Mouse (Mus musculus) CH12.LX (cell line): ENCODE data around the gene Sf3b1.

Experiments used
- E2F4 ChIP-seq: IDR thresholded peaks from 2 replicates; pipeline ENCODE4 v1.6.1; 2011; ENCODE audit warnings: low read depth, low read length, improper control_type of control experiment; ENCODE audit not compliant: insufficient replicate concordance
- MAFK ChIP-seq: IDR thresholded peaks from 2 replicates; pipeline ENCODE4 v1.6.1; 2011; ENCODE audit warnings: low read length, improper control_type of control experiment; ENCODE audit not compliant: insufficient replicate concordance
- MXI1 ChIP-seq: IDR thresholded peaks from 2 replicates; pipeline ENCODE4 v1.6.1; 2011; ENCODE audit warnings: mild to moderate bottlenecking, low read depth, low read length, improper control_type of control experiment
- RAD21 ChIP-seq: IDR thresholded peaks from 2 replicates; pipeline ENCODE4 v1.6.1; 2011; ENCODE audit warnings: low read depth, mild to moderate bottlenecking, low read length, improper control_type of control experiment, moderate library complexity
- ZC3H11A ChIP-seq: IDR thresholded peaks from 2 replicates; pipeline ENCODE4 v1.6.1; 2012; ENCODE audit warnings: low read depth, mild to moderate bottlenecking, inconsistent platforms, low read length, improper control_type of control experiment
- ZNF384 ChIP-seq: IDR thresholded peaks from 2 replicates; pipeline ENCODE4 v1.6.1; 2012; ENCODE audit warnings: low read depth, low read length, improper control_type of control experiment, inconsistent platforms

DNA sequence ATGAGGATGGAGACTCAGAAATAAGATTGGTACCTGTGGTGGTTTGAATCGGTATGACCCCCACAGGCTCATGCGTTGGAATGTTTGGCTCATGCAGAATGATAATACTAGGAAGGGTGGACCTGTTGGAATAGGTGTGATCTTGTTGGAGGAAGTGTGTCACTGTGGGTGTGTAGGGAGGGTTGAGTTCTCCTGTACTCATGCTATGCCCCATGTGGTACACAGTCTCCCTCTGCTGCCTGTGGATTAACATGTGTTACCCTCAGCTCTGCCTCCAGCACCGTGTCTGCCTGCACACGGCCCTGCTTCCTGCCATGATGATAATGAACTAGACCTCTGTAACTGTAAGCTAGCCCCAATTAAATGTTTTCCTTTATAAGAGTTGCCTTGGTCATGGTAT, 72.4 kb downstream of the Sf3b1 start:
- TF ChIP-seq MAFK = no peak
- TF ChIP-seq ZC3H11A = 0 out of 2 replicates have a peak, but pooled peaks have one; percentile 5
- TF ChIP-seq MXI1 = no peak
- peak; percentile 66 for TF ChIP-seq RAD21
- no peak for TF ChIP-seq ZNF384
- TF ChIP-seq E2F4 = no peak
